Mouse (Mus musculus) embryonic fibroblast, embryonic 13.5 days (primary cell): ENCODE data around the gene Usp18.

Experiments used
- CTCF ChIP-seq: IDR thresholded peaks from 2 replicates; pipeline ENCODE4 v1.5.1; 2011; ENCODE audit warnings: mild to moderate bottlenecking, control low read depth, low read length, moderate library complexity, borderline replicate concordance; ENCODE audit not compliant: insufficient read depth
- POLR2A ChIP-seq: IDR thresholded peaks from 2 replicates; pipeline ENCODE4 v1.6.1; 2011; ENCODE audit warnings: low read depth, mild to moderate bottlenecking, control low read depth, low read length, moderate library complexity

- no peak for TF ChIP-seq CTCF
- no peak for TF ChIP-seq POLR2A
Observed at GRCm38 (mm10) chr6:121274356-121274755, 28.6 kb downstream of the Usp18 start.
